Mouse (Mus musculus) limb, embryonic 15.5 days (tissue): ENCODE data around the gene Sept8. TPM values are rescaled to one million over a fixed set of nuclear protein-coding genes. Genes with fewer than 3 reads are reported as not detected.
A peak's percentile ranks its signal among the peaks of the same experiment; 100 is the strongest.

Experiments
- ATAC-seq: fragments of 200-750 bp; cut with Nextera tagmentation; 2 replicates; pipeline ENCODE4 v1.8.0; 2017; ENCODE audit warnings: low read depth, moderate TSS enrichment; ENCODE audit not compliant: insufficient number of reproducible peaks, low FRiP score, low TSS enrichment
- H3K27ac ChIP-seq: fragments of 300-500 bp; sonication (generic); 2 replicates; pipeline ENCODE4 v1.5.1; 2015; ENCODE audit warnings: moderate library complexity, mild to moderate bottlenecking, inconsistent platforms
- H3K27me3 ChIP-seq: fragments of 300-500 bp; sonication (generic); 2 replicates; pipeline ENCODE4 v1.6.1; 2015; ENCODE audit warnings: inconsistent platforms
- H3K36me3 ChIP-seq: fragments of 300-500 bp; sonication (generic); 2 replicates; pipeline ENCODE4 v1.6.1; 2015; ENCODE audit warnings: inconsistent platforms
- H3K4me1 ChIP-seq: fragments of 300-500 bp; sonication (generic); 2 replicates; pipeline ENCODE4 v1.6.1; 2015; ENCODE audit warnings: inconsistent platforms
- H3K4me2 ChIP-seq: fragments of 300-500 bp; sonication (generic); 2 replicates; pipeline ENCODE4 v1.6.1; 2015; ENCODE audit warnings: mild to moderate bottlenecking, inconsistent platforms
- H3K4me3 ChIP-seq: fragments of 300-500 bp; sonication (generic); 2 replicates; pipeline ENCODE4 v1.5.1; 2015; ENCODE audit warnings: mild to moderate bottlenecking, inconsistent platforms
- H3K9ac ChIP-seq: fragments of 300-500 bp; sonication (generic); 2 replicates; pipeline ENCODE4 v1.6.1; 2015; ENCODE audit warnings: inconsistent platforms
- H3K9me3 ChIP-seq: fragments of 300-500 bp; sonication (generic); 2 replicates; pipeline ENCODE4 v1.6.1; 2016; ENCODE audit warnings: inconsistent platforms
- WGBS: fragments of 180-500 bp; shearing (Covaris S2); methylation state at CpG from one replicate; pipeline ENCODE4 v1.1.7; 2015; 5-methylcytosine and 5-hydroxymethylcytosine counted together
- polyA plus RNA-seq: library from polyadenylated mRNA; unstranded; fragments of >200 nt; fragmentation: Nextera tagmentation; extraction: Ambion mirVana; gene quantifications from 2 replicates; pipeline ENCODE4 v1.2.1, GENCODE M21; 2015

Sept8 gene
- polyA plus RNA-seq = 54.9 and 55.4 TPM in 2 replicates

DNA sequence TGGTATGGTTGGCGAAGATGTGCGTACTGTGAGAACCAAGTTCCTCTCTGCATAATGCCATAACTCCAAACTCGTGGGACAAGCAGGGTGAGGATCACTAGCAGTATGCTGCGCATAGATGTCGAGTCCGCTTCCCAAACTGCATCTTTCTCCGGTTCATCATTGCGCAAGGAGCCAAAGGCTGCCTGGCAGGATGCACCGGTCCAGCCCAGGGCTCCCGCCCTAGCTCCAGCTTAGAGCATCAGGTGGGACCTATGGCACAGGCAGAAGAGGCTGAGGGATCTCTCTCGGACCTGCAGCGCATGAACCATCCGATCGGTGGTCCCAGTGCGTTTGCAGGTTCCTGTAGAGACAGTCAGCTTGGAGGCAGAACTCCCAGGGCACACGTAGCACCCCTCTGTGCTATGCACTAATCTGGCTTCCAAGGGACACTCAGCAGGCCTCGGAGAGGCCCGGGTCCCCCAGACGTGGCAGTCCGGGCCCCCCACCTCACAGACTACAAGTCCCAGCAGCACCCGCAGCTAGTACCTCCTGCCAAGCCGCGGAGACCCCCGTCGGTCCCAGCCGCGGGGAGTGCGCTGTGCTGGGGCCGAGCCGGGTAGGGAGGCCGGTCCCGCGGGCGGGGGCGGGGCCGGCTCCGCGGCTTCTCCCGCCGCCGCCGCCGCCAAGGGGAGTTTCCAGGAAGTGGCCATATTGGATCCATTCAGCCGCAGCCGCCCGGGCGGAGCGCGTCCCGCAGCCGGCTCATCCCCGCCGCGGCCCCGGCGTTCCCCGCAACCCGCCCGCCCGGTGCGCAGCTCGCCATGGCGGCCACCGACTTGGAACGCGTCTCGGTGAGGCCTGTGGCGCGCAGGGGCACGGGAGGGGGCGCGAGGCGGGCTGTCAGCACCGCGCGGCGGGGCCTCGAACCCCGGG, at the start of gene Sept8:
Sept8 (plus strand) TSS at position 51 of the 915 bp plus-strand sequence.
- H3K9me3 ChIP-seq = no peaks in the 10 kb centered on the region
- peak within 1 kb of the TSS; percentile 94 for H3K27ac ChIP-seq
- no peaks in the 10 kb centered on the region for H3K36me3 ChIP-seq
- H3K4me1 ChIP-seq = peaks cover 52% of the 10 kb centered on the region
- H3K4me2 ChIP-seq = peak within 1 kb of the TSS; percentile 62
- 5% methylated on average over 64 of the region's 79 CpGs for WGBS
- ATAC-seq = peak; percentile 82
- no peaks in the 10 kb centered on the region for H3K27me3 ChIP-seq
- H3K9ac ChIP-seq = peak within 1 kb of the TSS; percentile 80
- peak within 1 kb of the TSS; percentile 84 for H3K4me3 ChIP-seq

DNA sequence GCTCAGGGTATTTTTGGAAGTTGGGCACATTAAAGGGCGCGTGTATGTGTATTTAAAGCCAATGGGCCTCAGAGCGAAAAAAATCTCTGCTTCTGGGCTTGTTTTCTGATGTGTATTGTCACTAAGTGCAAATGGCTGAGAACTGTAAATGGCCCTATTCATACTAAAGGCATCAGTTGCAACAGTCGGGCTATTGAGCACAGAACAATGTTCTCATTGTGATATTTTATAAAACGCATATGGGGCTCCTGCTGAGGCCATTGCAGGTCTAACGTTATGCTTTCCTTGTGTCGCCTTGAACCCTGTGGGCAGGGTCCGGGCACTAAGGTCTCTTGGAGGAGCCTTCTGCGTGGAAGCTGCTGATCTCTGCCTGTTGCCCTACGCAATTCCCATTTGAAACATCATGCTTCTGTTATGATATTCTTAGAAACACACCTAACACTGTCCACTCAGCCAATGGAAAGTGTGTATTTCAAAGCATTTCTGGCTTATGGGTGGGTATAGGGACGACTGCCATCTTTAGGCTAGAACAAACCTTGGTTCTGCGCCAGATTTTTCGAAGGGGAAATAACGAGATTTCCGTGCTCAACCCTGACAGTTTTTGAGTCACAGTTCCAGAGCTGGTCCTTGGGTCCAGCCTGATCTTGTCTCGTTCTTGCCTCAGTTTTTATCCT, 49.6 kb upstream of the Sept8 start:
- Histone ChIP-seq H3K4me1 (peaks cover 27% of the 10 kb centered on the region), H3K9ac (no peak overlapping the region), H3K27me3 (peaks cover 50% of the 10 kb centered on the region), H3K9me3 (no peaks in the 10 kb centered on the region), H3K4me2 (peak overlapping the region; percentile 44), H3K36me3 (no peaks in the 10 kb centered on the region), H3K4me3 (peak overlapping the region; percentile 19), H3K27ac (no peak overlapping the region)
- ATAC-seq = no peak
- WGBS = 29% methylated on average over 16 of the region's 16 CpGs

DNA sequence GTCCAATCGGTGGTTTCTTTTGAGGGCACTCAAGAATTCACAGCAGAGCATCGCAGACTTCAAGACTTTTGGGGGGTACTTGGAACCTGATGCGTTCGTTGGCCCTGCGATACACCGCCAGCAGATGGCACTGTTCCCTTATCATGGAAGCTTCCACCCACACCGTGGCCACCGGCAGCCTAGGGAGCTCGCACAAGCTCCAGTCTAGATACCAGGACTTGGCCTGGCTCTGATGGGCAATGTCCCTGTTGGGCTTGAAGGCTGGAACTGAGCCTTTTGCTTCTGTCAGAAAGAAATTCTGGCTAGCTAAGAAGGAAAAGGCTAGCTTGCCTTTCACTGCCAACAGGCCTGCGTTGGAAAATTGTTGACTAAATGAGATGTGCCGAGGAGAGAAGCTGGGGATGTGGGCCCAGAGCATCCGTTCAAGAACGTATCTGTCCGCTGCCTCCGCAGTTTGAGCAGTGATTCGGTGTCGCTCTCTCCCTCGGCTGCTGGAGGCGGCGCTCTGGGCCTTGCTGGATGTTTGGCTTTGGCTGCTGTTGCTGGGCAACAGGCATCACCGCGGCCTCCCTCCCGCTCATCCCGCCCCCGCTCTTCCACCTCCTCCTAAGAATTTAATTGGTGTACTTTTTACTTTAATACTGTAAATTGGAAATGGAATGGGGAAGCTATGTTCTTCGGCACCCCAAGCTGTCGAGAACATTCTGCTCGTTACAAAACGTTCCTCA, 48.9 kb upstream of the Sept8 start, which contains the start of gene Gm9837:
Gm9837 (minus strand) TSS at position 512 of the 728 bp plus-strand sequence.
- Histone ChIP-seq H3K9ac (no peak within 1 kb of the TSS), H3K36me3 (no peaks in the 10 kb centered on the region), H3K4me3 (peak within 1 kb of the TSS; percentile 19), H3K4me2 (peak within 1 kb of the TSS; percentile 44), H3K27me3 (peaks cover 49% of the 10 kb centered on the region), H3K27ac (0 out of 2 replicates have a peak within 1 kb of the TSS, but pooled peaks have one; percentile 27), H3K4me1 (peaks cover 27% of the 10 kb centered on the region), H3K9me3 (no peaks in the 10 kb centered on the region)
- WGBS = 4% methylated on average over 29 of the region's 29 CpGs
- peak; percentile 57; the same call in 1 of the 2 replicates for ATAC-seq

DNA sequence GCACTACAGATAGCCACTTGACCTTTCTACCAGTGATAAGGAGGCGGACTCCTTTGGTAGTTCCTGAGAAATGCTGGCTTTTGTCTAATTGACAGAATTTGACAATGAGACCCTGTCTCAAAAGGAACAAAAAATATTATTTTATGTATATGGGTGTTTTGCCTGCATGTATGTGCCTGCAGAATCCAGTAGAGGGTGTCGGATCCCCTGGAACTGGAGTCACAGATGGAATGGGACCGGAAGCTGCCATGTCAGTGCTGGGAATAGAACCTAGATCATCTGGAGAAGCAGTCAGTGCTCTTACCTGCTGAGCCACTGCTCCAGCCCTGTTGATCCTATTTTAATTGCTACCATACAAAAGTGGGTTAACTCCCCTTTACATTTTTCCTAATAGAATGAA, 46.3 kb upstream of the Sept8 start:
- peaks cover 53% of the 10 kb centered on the region for H3K27me3 ChIP-seq
- 83% methylated on average over 3 of the region's 3 CpGs for WGBS
- no peaks in the 10 kb centered on the region for H3K36me3 ChIP-seq
- ATAC-seq = no peak
- no peak overlapping the region for H3K27ac ChIP-seq
- H3K9ac ChIP-seq = no peak overlapping the region
- peaks cover 15% of the 10 kb centered on the region for H3K4me1 ChIP-seq
- H3K9me3 ChIP-seq = no peaks in the 10 kb centered on the region
- no peak overlapping the region for H3K4me3 ChIP-seq
- no peak overlapping the region for H3K4me2 ChIP-seq

DNA sequence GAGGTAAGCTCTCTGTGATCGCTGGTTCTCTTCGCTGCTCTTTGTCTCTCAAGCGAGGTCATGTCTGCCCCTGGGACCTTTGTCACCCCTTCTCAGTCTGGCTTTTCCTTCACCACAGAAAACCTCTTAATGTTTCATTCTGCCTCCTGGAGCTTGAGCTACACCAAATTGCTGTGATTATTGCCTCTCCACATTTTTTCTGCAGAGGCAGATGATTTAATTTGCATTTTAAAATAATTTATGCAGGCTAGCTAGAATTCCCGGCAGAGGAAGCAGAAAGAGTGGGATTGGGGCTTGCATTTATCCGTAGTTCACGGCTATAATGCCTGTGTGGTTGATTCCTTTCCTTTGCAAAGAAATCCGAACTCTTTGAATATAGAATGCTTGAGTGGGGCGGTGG, 43.4 kb upstream of the Sept8 start:
- Histone ChIP-seq H3K4me3 (no peak overlapping the region), H3K27ac (no peak overlapping the region), H3K4me1 (peaks cover 20% of the 10 kb centered on the region), H3K9ac (no peak overlapping the region), H3K4me2 (no peak overlapping the region), H3K36me3 (no peaks in the 10 kb centered on the region), H3K9me3 (no peaks in the 10 kb centered on the region), H3K27me3 (peaks cover 77% of the 10 kb centered on the region)
- no peak for ATAC-seq
- WGBS = 35% methylated on average over 8 of the region's 8 CpGs

DNA sequence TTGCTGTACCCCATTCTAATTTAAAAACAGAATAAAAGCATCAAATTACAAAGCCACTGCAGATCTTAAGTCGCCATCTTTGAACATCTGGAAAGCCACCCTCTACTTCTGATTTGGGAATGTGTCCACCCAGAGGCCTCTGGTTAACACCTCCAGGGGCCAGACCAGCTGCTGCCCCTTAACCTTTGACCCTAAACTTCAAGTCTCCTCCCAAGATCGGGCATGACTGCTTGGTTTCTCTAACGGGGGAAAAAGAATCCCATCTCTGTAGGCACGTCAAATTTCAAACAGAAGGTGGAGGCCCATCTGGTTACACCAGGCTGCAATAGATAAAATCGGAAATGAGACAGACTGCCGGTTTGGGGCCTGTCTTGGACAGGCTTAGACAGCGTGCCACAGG, 41.2 kb upstream of the Sept8 start:
- WGBS = 26% methylated on average over 7 of the region's 7 CpGs
- peaks cover 82% of the 10 kb centered on the region for H3K27me3 ChIP-seq
- no peak overlapping the region for H3K4me3 ChIP-seq
- H3K4me2 ChIP-seq = no peak overlapping the region
- H3K9me3 ChIP-seq = no peaks in the 10 kb centered on the region
- peaks cover 19% of the 10 kb centered on the region for H3K4me1 ChIP-seq
- no peak overlapping the region for H3K9ac ChIP-seq
- no peak for ATAC-seq
- no peaks in the 10 kb centered on the region for H3K36me3 ChIP-seq
- no peak overlapping the region for H3K27ac ChIP-seq

DNA sequence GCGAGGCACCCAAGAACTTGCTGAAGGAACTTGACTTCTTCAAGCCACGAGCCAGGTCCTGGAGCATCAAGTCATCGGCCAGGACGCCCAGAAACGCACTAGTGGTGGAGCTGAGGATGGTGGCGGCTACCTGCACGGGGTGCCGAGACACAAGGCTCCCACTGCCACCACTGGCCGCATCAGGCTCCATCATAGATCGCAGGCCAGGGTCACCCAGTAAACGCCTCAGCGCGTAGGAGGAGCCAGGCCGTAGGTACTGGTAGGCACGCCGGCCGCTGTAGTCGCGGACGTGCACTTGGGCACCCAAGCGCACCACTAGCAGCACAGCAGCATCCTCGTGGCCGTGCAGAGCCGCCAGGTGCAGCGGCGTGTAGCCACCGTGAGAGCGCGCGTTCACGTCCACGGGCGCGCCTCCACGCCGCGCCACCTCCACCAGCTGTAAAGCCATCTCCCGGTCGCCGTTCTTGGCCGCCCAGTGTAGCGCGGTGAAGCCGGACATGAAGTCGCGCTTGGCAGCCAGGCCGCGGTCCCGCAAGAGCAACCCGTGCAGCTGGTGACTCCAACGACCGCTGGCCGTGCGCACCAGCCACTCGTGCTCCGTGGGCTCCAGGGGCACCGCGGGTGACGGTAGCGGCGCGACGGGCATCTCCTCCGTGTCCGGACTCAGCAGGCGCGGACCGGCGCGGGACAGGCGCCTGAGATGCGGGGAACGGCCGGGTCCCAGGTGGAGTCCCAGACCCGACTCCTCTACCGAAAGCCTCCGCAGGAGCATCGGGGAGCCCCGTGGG, 40.5 kb upstream of the Sept8 start:
- peak overlapping the region; percentile 18; the same call in 1 of the 2 replicates for H3K9ac ChIP-seq
- 6% methylated on average over 79 of the region's 79 CpGs for WGBS
- peak overlapping the region; percentile 85 for H3K4me2 ChIP-seq
- H3K27ac ChIP-seq = no peak overlapping the region
- peak overlapping the region; percentile 44 for H3K4me3 ChIP-seq
- H3K4me1 ChIP-seq = peaks cover 19% of the 10 kb centered on the region
- ATAC-seq = no peak
- H3K36me3 ChIP-seq = no peaks in the 10 kb centered on the region
- peaks cover 81% of the 10 kb centered on the region for H3K27me3 ChIP-seq
- no peaks in the 10 kb centered on the region for H3K9me3 ChIP-seq

DNA sequence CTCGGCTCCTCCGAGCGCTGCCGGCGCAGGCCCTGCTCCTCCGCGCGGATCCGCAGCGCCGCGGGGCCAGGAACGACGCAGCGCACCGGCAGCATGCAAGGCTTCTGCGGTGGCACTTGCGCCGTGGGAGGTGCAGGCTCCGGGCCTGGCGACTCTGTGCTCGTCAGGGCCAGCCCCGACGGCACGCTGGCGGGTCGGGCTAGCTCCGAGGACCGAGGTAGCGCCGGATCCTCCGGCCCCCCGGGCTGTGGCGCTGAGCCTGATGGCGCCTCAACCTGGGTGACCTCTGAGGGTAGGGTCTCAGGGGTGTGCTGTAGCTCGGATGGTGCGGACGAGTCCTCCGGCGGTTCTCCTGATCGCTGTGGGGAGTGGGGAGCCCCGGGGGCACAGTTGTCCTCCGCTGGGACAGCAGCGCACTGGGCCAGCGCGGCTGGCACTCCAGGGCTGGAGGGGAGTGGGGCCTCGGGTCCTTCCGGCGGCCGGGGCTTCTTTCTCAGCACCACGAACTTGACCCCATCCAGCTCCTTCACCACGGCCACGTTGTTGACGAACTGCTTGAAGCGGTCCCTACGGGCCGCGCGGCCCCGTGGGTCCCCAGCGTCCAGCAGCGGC, 39.8 kb upstream of the Sept8 start:
- peak overlapping the region; percentile 85 for H3K4me2 ChIP-seq
- H3K9ac ChIP-seq = peak overlapping the region; percentile 18; the same call in 1 of the 2 replicates
- H3K4me3 ChIP-seq = peak overlapping the region; percentile 44
- H3K27me3 ChIP-seq = peaks cover 77% of the 10 kb centered on the region
- WGBS = 1% methylated on average over 62 of the region's 62 CpGs
- ATAC-seq = no peak
- H3K9me3 ChIP-seq = no peaks in the 10 kb centered on the region
- H3K27ac ChIP-seq = no peak overlapping the region
- H3K36me3 ChIP-seq = no peaks in the 10 kb centered on the region
- H3K4me1 ChIP-seq = peaks cover 19% of the 10 kb centered on the region

DNA sequence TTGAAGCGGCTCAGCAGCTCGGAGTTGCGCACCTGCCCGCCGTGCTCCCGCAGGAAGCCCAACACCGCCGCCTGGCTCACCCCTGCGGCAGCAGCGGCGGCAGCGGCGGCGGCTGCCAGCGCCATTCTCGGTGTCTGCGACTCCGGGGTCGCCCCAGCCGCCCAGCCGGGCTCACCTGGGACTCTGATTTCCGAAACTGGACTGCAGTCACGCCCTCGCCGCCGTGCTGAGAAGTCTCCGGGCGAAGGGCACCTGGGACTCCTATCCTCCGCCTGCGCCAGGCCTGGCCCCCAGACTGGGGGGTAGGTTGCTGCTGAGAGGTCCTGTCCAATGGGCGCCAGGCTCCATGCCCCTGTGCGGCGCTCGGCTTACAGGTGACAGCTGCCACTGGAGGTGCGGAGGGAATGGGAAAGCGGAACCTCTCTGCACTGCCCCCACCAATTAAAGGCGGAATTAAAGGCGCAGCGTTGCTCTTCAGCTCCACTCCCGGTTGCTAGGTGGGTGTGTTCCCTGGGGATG, 39.2 kb upstream of the Sept8 start, which contains the start of the genes Gm9945 and Sowaha:
Gm9945 (plus strand) TSS at position 384 of the 519 bp plus-strand sequence.
Sowaha (minus strand) TSS at position 492 of the 519 bp plus-strand sequence.
- Histone ChIP-seq H3K27me3 (peaks cover 72% of the 10 kb centered on the region), H3K9me3 (no peaks in the 10 kb centered on the region), H3K4me2 (peak within 1 kb of the TSS; percentile 85), H3K9ac (peak within 1 kb of the TSS; percentile 18; the same call in 1 of the 2 replicates), H3K4me1 (peaks cover 19% of the 10 kb centered on the region), H3K36me3 (no peaks in the 10 kb centered on the region), H3K4me3 (peak within 1 kb of the TSS; percentile 44), H3K27ac (no peak within 1 kb of the TSS)
- 3% methylated on average over 40 of the region's 40 CpGs for WGBS
- ATAC-seq = no peak

DNA sequence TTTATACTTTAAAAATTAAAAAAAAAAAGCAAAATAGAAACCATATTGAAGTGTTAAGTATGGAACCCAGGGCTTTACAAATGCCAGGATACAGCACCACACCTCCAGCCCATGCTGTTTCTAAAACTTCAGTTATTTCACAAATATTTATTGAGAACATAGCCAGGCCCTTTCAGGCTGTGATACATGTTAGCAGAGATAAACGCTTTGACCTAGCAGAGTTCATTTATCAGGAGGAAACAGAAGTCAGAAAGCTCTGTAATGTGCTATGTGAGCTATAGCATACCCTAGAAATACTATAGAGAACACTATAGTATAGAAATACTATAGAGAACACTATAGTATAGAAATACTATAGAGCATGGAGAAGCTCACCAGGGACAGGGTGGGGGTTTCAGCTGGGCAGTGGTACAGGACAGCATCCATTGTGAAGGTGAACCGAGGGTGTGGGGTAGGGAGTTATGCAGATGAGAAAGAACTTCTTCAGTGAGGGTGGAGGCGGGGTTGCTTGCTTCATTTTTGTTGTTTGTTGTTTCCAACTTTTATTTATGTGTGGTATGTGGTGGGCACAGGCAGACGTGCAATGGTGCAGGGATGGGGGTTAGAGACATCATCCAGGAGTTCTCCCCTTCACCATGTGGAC, 37.8 kb upstream of the Sept8 start:
- Histone ChIP-seq H3K27ac (no peak overlapping the region), H3K4me1 (peaks cover 19% of the 10 kb centered on the region), H3K4me3 (no peak overlapping the region), H3K9ac (no peak overlapping the region), H3K36me3 (no peaks in the 10 kb centered on the region), H3K4me2 (no peak overlapping the region), H3K9me3 (no peaks in the 10 kb centered on the region), H3K27me3 (peaks cover 64% of the 10 kb centered on the region)
- 67% methylated on average over 4 of the region's 4 CpGs for WGBS
- ATAC-seq = no peak
